Mouse (Mus musculus) macrophage (primary cell): ENCODE measurements around the gene Hoxb7. TPM values are rescaled to one million over a fixed set of nuclear protein-coding genes. Genes with fewer than 3 reads are reported as not detected.

Experiments
- H3K27ac ChIP-seq: fragments of 350-480 bp; formaldehyde crosslinking; 2 replicates; pipeline ENCODE4 v1.9.0; 2021
- H3K36me3 ChIP-seq: fragments of 350-480 bp; formaldehyde crosslinking; 2 replicates; pipeline ENCODE4 v1.9.0; 2021; ENCODE audit errors: inconsistent target
- H3K4me3 ChIP-seq: fragments of 350-480 bp; formaldehyde crosslinking; 2 replicates; pipeline ENCODE4 v1.9.0; 2021; ENCODE audit errors: inconsistent target
- H3K79me2 ChIP-seq: fragments of 350-480 bp; formaldehyde crosslinking; 2 replicates; pipeline ENCODE4 v1.9.0; 2021; ENCODE audit errors: inconsistent target
- WGBS: methylation state at CpG from one replicate; pipeline ENCODE4 v1.1.7; 2026; ENCODE audit warnings: inconsistent platforms; ENCODE audit not compliant: missing documents; 5-methylcytosine and 5-hydroxymethylcytosine counted together
- polyA plus RNA-seq: library from polyadenylated mRNA; stranded (reverse); fragments of 250-400 nt; gene quantifications from 3 replicates; pipeline ENCODE4 v1.2.4, GENCODE M21; 2018; ENCODE audit warnings: inconsistent platforms

Hoxb7 gene
- polyA plus RNA-seq, 1 experiment from 2014 or later, result not detected

DNA sequence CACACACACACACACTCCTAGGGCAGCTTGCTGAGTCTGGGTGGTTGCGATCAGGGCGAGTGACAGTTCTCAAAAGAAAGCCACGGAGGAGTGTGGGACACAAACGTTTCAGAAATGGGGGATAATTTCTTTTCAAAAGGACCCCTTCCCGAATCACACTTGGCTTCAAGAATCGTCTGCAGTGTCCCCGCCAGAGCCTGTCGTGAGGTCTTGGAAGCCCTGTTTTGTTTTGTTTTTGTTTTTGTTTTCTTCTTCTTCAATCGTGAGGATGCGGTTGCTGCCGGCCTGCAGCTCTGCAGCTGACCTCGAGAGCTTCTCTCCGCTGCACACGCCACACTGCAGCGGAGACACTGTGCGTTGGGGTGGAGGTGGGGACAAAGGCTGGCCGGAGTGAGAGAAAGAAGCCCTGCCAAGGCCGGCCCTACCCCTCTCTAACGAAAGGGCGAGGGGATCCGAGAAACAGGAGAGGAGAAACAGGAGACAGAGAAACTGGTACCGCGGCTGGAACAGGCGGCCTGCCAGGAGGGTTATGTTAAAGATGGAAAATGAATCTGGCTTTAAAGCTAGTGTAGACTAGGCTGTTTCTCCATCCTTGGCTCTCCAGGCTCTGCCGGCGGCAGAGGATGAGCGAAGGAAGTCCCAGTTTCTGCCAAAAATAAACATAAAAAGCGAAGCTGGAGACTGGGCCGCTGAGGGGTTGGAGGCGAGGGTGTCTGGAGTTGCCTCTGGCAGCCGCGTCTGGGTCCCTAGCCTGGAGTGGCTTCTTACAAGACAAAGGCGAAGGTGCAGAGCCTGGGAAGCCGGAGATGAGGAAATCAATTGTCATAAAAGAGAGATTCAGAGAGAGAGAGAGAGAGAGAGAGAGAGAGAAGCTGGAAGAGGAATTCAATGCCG lies 9.0 kb upstream of the Hoxb7 start:
- no peak overlapping the region for H3K4me3 ChIP-seq
- no peaks in the 10 kb centered on the region for H3K79me2 ChIP-seq
- 4% methylated on average over 34 of the region's 35 CpGs for WGBS
- no peak overlapping the region for H3K27ac ChIP-seq
- no peaks in the 10 kb centered on the region for H3K36me3 ChIP-seq

- H3K36me3 ChIP-seq, result no peaks in the 10 kb centered on the region
- no peak overlapping the region for H3K4me3 ChIP-seq
- no peak overlapping the region for H3K27ac ChIP-seq
- no peaks in the 10 kb centered on the region for H3K79me2 ChIP-seq
- 17% methylated on average over 10 of the region's 14 CpGs for whole genome bisulfite sequencing
These were observed 8.1 kb upstream of the Hoxb7 start for GRCm38 (mm10) chr11:96278324-96278723.

- H3K4me3 ChIP-seq, result no peak overlapping the region
- no peaks in the 10 kb centered on the region for H3K36me3 ChIP-seq
- H3K27ac ChIP-seq, result no peak overlapping the region
- WGBS, result 2% methylated on average over 9 of the region's 9 CpGs
- H3K79me2 ChIP-seq, result no peaks in the 10 kb centered on the region
These were observed 7.7 kb upstream of the Hoxb7 start for GRCm38 (mm10) chr11:96278773-96279172.

DNA sequence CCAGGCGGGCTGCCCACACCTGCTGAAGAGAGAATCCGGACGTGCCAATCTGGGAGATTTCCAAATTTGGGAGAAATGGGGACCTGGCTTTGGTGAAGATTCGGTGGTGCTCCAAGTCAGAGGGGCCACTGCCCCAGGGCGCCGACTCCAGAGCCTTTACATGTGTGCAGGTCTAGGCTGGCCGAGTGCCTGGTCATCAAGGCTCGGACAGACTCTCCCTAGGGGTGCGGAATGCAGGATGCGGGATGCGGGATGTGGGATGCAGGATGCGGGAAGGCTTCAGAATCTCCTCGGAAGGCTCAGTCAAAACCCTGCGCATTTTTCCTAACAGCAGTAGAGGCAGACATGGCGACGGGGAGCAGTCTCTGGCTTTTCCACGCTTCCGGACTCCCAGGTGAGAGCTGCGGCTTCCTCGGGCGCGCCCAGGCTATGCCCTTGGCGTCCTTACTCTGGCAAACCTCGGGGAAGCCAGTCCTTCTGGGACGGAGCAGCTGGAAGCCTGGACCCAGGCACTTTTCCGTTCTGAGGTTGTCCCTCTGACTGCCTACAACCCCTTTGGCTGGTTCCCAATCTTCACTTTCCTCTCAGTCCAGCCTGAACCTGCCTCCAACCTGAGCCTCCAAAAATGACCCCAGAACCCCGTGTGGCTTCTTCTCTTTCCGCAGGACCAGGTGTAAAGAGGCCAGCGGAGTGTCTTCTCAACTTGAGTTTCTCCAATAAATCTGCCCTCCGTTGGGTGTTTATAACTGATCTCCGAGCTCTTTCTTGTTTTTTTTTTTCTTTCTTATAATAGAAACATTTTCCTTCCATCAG lies 6.8 kb upstream of the Hoxb7 start:
- 18% methylated on average over 31 of the region's 31 CpGs for WGBS
- H3K36me3 ChIP-seq, result no peaks in the 10 kb centered on the region
- H3K79me2 ChIP-seq, result no peaks in the 10 kb centered on the region
- no peak overlapping the region for H3K4me3 ChIP-seq
- no peak overlapping the region for H3K27ac ChIP-seq

DNA sequence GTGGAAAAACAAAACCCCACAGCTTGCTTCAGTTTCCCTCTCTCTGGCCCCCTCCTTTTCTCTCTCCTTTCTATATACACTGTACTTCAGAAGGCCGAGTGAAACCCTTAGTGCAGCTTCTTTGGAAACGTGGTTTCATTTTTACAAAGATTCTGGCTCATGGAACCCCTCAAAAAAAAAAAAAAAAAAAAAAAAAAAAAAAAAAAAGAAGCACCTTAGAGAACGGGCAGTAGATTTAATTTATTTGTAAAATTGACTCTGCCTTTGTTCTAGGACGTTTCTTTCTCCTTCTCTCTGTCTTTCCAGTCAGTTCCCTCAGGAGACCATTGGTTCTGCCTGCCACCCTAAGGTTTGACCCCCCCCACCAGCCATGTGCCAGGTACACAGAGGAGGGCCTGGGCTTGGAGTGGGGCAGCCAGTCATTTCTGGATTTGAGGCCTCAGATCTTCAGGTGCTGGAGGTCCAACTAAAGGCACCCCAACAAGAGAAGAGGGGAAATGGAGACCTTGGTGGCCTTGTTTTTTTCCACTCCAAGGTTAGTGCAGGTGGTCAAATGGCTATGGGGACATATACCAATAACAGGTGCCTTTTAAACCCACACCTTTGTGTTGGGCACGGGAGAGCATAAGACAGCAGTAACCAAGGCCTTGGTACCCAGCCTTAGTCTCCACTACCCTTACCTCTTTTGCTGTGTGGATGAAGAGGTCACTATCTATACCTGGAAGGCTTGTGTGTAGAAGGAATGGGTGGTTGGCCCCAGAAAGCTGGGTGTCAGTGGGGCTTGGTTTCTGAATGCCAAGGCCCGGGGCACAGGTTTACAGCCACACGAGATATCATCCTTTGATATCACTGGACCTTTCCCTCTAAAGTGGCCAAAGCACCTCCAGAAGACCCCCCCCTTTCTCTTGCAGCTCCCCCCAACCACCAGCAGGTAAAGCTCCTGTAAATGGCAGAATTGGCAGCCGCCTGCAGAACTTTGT lies 5.7 kb upstream of the Hoxb7 start:
- H3K27ac ChIP-seq, result no peak overlapping the region
- 57% methylated on average over 7 of the region's 8 CpGs for WGBS
- H3K79me2 ChIP-seq, result no peaks in the 10 kb centered on the region

DNA sequence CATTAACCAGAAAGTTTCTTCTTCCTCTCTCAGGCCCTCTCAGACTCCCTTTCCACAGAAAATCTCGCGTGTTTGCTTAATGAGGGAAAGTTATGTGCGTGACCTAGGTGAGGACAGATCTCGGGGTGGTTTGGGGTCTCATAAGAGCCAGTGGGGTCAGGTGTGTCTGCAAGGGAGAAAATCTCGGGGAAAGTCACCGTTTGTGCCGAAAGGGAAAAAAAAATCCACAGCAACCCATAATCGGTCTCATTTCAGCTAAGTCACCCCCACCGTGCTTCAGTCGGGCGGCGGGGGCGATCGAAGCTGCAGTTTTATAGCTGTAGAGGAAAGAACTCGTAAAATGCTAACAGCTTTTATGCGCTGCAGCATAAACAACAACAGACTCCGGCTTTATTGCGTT lies 5.0 kb upstream of the Hoxb7 start:
- Histone ChIP-seq H3K27ac (no peak overlapping the region), H3K79me2 (no peaks in the 10 kb centered on the region), H3K4me3 (no peak overlapping the region), H3K36me3 (no peaks in the 10 kb centered on the region)
- WGBS, result 21% methylated on average over 18 of the region's 18 CpGs

More for the DNA sequence above, 5.7 kb upstream of the Hoxb7 start:
- H3K4me3 ChIP-seq, result no peak overlapping the region
- no peaks in the 10 kb centered on the region for H3K36me3 ChIP-seq

DNA sequence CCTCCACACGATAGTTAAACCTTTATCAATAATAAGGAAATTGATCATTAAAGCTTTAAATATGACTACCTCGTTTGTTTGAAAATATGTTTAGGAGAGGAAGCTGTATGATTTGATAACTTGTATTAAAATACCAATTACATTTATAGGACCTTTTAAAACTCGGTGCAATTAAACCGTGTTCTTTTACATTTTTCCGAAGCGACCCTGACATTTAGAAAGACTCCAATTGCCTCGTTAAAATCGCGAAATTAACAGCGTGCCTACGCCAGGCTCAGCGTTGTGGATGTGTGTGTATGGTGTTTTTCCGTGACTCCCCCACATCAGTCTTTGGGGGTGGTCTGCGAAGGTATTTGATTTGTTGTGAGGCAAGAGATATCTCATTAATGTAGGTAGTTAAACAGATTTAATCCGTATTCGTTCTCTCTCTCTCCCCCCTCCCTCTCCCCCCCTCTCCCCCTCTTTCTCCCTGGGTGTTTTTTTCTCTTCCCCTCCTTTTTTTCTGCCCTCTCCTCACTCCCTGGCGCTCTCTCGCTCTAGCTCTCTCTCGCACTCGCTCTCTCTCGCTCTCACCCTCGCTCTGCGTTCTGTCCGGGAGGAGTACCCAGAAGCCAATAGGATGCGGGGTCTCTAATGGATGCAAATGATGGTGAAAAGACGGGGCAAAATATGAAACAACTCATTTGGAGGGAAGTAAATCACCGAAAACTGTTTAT lies 4.4 kb upstream of the Hoxb7 start, which contains the start of gene Hoxb8:
Gene Hoxb8, plus strand, starts transcription at position 51 of the 716 bp plus-strand sequence.
- H3K79me2 ChIP-seq, result no peaks in the 10 kb centered on the region
- no peak within 1 kb of the TSS for H3K27ac ChIP-seq
- 11% methylated on average over 26 of the region's 27 CpGs for WGBS
- H3K36me3 ChIP-seq, result no peaks in the 10 kb centered on the region
- no peak within 1 kb of the TSS for H3K4me3 ChIP-seq

DNA sequence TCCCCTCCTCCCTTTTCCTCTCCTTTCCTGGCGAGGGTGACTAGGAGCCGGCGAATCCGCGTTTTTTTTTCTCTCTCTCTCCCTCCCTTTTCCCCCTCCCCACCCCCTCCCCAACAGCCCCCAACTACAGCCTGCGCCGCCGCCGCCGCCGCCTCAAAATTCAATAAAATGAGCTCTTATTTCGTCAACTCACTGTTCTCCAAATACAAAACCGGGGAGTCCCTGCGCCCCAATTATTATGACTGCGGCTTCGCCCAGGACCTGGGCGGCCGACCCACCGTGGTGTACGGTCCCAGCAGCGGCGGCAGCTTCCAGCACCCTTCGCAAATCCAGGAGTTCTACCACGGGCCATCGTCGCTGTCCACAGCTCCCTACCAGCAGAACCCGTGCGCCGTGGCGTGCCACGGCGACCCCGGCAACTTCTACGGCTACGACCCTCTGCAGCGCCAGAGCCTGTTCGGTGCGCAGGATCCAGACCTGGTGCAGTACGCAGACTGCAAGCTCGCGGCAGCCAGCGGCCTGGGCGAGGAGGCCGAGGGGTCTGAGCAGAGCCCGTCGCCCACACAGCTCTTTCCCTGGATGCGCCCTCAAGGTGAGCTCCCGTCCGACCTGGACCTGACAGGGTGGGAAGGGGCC lies 3.5 kb upstream of the Hoxb7 start:
- H3K79me2 ChIP-seq, result no peaks in the 10 kb centered on the region
- H3K36me3 ChIP-seq, result no peaks in the 10 kb centered on the region
- 4% methylated on average over 43 of the region's 49 CpGs for WGBS
- H3K27ac ChIP-seq, result no peak overlapping the region
- no peak overlapping the region for H3K4me3 ChIP-seq

GRCm38 (mm10) chr11:96284041-96284749 lies 2.2 kb upstream of the Hoxb7 start:
- Histone ChIP-seq H3K27ac (no peak overlapping the region), H3K79me2 (no peaks in the 10 kb centered on the region), H3K36me3 (no peaks in the 10 kb centered on the region), H3K4me3 (no peak overlapping the region)
- 3% methylated on average over 34 of the region's 49 CpGs for WGBS

- WGBS, result 5% methylated on average over 29 of the region's 37 CpGs
- Histone ChIP-seq H3K36me3 (no peaks in the 10 kb centered on the region), H3K4me3 (no peak overlapping the region), H3K27ac (no peak overlapping the region), H3K79me2 (no peaks in the 10 kb centered on the region)
These were observed 1.4 kb upstream of the Hoxb7 start for GRCm38 (mm10) chr11:96284774-96285734.

- 6% methylated on average over 54 of the region's 55 CpGs for whole genome bisulfite sequencing
These were observed 439 bp downstream of the Hoxb7 start for GRCm38 (mm10) chr11:96286739-96287385.

More at GRCm38 (mm10) chr11:96286739-96287385, 439 bp downstream of the Hoxb7 start:
- Histone ChIP-seq H3K27ac (no peak overlapping the region), H3K4me3 (no peak overlapping the region; the same call in 1 of the 2 replicates), H3K36me3 (no peaks in the 10 kb centered on the region), H3K79me2 (no peaks in the 10 kb centered on the region)
